Mouse (Mus musculus): ENCODE data around the gene Dhx32.

GRCm38 (mm10) chr7:133829579-133829978, 47.1 kb upstream of the Dhx32 start:
- no peak for TF ChIP-seq CTCF (IDR thresholded peaks at IDR 0.05; ENCODE audit: extremely low read depth, insufficient read depth, low read length)
- no peak for TF ChIP-seq POLR2A (IDR thresholded peaks at IDR 0.05; ENCODE audit: extremely low read depth, insufficient read depth, low read length)
